Mouse (Mus musculus): ENCODE measurements around the gene Rufy1.

DNA sequence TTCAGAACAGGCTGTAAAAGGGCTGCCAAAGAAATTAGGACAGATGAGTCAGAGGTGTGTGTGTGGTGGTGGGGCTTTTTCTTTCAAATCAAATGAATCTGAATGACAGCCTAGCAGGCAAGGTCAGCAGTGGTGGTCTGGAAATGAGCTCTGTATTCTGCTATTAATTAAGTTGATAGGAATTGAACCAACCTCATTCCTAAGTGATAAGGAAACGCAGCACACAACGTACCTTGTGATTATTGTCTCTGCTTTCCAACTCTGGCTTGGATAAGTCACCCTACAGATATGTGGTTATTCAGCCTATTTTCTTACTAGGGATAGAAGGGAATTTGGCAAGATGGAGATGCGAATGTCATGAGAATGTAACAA, 1.1 kb upstream of the Rufy1 start:
- no peak for TF ChIP-seq CTCF (IDR thresholded peaks at IDR 0.05; ENCODE audit: borderline replicate concordance, insufficient read depth, low read depth, low read length)
- TF ChIP-seq POLR2A (IDR thresholded peaks at IDR 0.05; ENCODE audit: borderline replicate concordance, insufficient read depth, low read length), result no peak
